Mouse (Mus musculus) liver, embryonic 14.5 days (tissue): ENCODE results near the gene Myh7. TPM values are rescaled to one million over a fixed set of nuclear protein-coding genes. Genes with fewer than 3 reads are reported as not detected.
"Not testable (repeated sequence)": the region's sequence is repeated elsewhere in the genome, so short reads cannot be mapped to it uniquely, and the experiment has no call there.

Experiments
- ATAC-seq: fragments of 200-750 bp; cut with Nextera tagmentation; 2 replicates; pipeline ENCODE4 v1.8.0; 2017; ENCODE audit warnings: moderate number of reproducible peaks, mild to moderate bottlenecking, moderate library complexity; ENCODE audit not compliant: insufficient read depth
- DNase-seq, 3 experiments: peaks; one replicate each; pipeline ENCODE4 v3.0.0-alpha.2; 2012 to 2013; ENCODE audit warnings: low read depth in 3 of 3, low spot score in 3 of 3
- H3K27ac ChIP-seq: fragments of 300-500 bp; sonication (generic); 2 replicates; pipeline ENCODE4 v1.5.1; 2014; ENCODE audit warnings: moderate library complexity, mild to moderate bottlenecking, control low read depth, inconsistent platforms
- H3K27me3 ChIP-seq: fragments of 300-500 bp; sonication (generic); 2 replicates; pipeline ENCODE4 v1.6.1; 2014; ENCODE audit warnings: mild to moderate bottlenecking, low read length, moderate library complexity; ENCODE audit not compliant: control insufficient read depth, insufficient read depth
- H3K36me3 ChIP-seq: fragments of 300-500 bp; sonication (generic); replicated peaks from 2 replicates; pipeline ENCODE4 v1.6.1; 2014; ENCODE audit warnings: low read depth; ENCODE audit not compliant: control insufficient read depth, insufficient read depth
- H3K4me1 ChIP-seq, 2 experiments: fragments of 200-500 bp in 1 of 2; fragments of 300-500 bp in 1 of 2; sonication (generic) in 1 of 2; replicated peaks; 2 replicates each; pipeline ENCODE4 v1.6.1; 2012 to 2014; ENCODE audit warnings: antibody characterized with exemption in 1 of 2, inconsistent platforms in 1 of 2, low read length in 1 of 2; ENCODE audit not compliant: control insufficient read depth in 2 of 2, insufficient read depth in 2 of 2
- H3K4me2 ChIP-seq: fragments of 300-500 bp; sonication (generic); 2 replicates; pipeline ENCODE4 v1.6.1; 2014; ENCODE audit warnings: low read depth, mild to moderate bottlenecking, control low read depth, moderate library complexity
- H3K4me3 ChIP-seq, 2 experiments: fragments of 200-500 bp in 1 of 2; fragments of 300-500 bp in 1 of 2; sonication (generic) in 1 of 2; 2 replicates each; pipeline ENCODE4 v1.5.1; 2012 to 2014; ENCODE audit warnings: low read depth in 2 of 2, low read length in 2 of 2, mild to moderate bottlenecking in 2 of 2, control low read depth in 1 of 2, inconsistent platforms in 1 of 2, moderate library complexity in 1 of 2; ENCODE audit not compliant: insufficient read depth in 1 of 2
- H3K9ac ChIP-seq: fragments of 300-500 bp; sonication (generic); replicated peaks from 2 replicates; pipeline ENCODE4 v1.6.1; 2014; ENCODE audit warnings: mild to moderate bottlenecking, control low read depth, moderate library complexity
- H3K9me3 ChIP-seq: fragments of 300-500 bp; sonication (generic); 2 replicates; pipeline ENCODE4 v1.6.1; 2016; ENCODE audit warnings: low read length, mixed read lengths; ENCODE audit not compliant: control insufficient read depth
- CTCF ChIP-seq: IDR thresholded peaks from 2 replicates; pipeline ENCODE4 v1.5.1; 2016; ENCODE audit warnings: antibody characterized with exemption, low read depth, control low read depth
- EP300 ChIP-seq: IDR thresholded peaks from 2 replicates; pipeline ENCODE4 v1.6.1; 2016; ENCODE audit warnings: antibody characterized with exemption, low read depth
- WGBS: fragments of 180-500 bp; shearing (Covaris S2); extraction: QIAGEN DNeasy Blood & Tissue Kit; methylation state at CpG from one replicate; pipeline ENCODE4 v1.1.7; 2014; ENCODE audit not compliant: insufficient replicate concordance; 5-methylcytosine and 5-hydroxymethylcytosine counted together
- polyA plus RNA-seq, 2 experiments: library from polyadenylated mRNA; depleted of rRNA in 1 of 2; stranded (reverse) in 1 of 2; unstranded in 1 of 2; fragments of >200 nt; fragmentation: Nextera tagmentation in 1 of 2; extraction: Ambion mirVana in 1 of 2; gene quantifications; 2 replicates each; pipeline versions ENCODE4 v1.2.1 to v1.2.3; 2012 to 2014

Gene Myh7
- polyA plus RNA-seq, 2 experiments = 0.05 to 0.07 TPM

- DNase-seq (no peak), ATAC-seq (no peak)
- H3K9me3 ChIP-seq = no peaks in the 10 kb centered on the region
- H3K4me2 ChIP-seq = no peak within 1 kb of the TSS
- H3K27me3 ChIP-seq = no peaks in the 10 kb centered on the region
- no peaks in the 10 kb centered on the region for H3K4me1 ChIP-seq
- H3K36me3 ChIP-seq = no peaks in the 10 kb centered on the region
- TF ChIP-seq CTCF (no peak), EP300 (no peak)
- WGBS = 47% methylated on average over 1 of the region's 1 CpGs
- no peak within 1 kb of the TSS for H3K9ac ChIP-seq
- no peak within 1 kb of the TSS for H3K27ac ChIP-seq
- no peak within 1 kb of the TSS for H3K4me3 ChIP-seq
Observed at GRCm38 (mm10) chr14:54976633-54977032, 17.8 kb downstream of the Myh7 start, which contains the start of gene Gm17428. Gm17428 (plus strand) TSS chr14:54976933.

DNA sequence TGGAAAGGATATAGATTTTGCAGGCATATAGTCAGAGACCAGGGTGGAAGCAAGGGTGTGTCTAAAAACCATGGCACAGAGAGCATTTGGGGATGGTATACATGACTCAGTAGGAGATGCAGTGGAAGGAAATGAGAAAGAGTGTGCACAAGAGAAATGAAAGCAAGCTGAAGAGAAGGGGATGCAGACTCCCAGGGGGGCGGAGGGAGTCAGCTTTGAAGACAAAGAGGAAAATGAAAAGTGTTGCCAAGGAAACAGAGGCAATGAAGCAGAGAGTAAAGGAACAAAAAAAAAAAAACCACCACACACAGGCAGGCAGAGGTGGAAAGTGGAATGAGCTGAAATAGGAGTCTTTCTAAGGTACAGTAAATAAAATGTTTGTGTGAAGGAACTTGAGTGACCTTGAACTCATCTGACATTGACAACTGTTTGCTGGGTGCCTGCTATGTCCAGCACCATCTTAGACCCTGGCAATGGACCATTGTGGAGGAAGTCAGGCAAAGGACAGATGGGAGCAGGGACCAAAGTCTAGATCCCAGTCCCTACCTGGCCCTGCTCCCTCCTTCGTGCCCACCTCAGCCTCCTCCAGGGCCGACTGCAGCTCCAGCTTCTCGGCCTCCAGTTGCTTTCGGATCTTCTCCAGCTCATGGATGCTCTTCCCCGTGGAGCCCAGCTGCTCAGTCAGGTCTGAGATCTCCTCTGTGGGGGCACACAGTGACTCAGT, 20.2 kb downstream of the Myh7 start:
- Histone ChIP-seq H3K27me3 (no peaks in the 10 kb centered on the region), H3K4me1 (no peaks in the 10 kb centered on the region), H3K27ac (no peak overlapping the region), H3K4me3 (no peak overlapping the region), H3K9me3 (no peaks in the 10 kb centered on the region), H3K9ac (no peak overlapping the region), H3K36me3 (no peaks in the 10 kb centered on the region), H3K4me2 (no peak overlapping the region)
- DNase-seq (no peak), ATAC-seq (no peak)
- WGBS = 59% methylated on average over 6 of the region's 6 CpGs
- TF ChIP-seq EP300 (no peak), CTCF (no peak)

- WGBS = 70% methylated on average over 8 of the region's 11 CpGs
Observed at GRCm38 (mm10) chr14:54972786-54973185, 21.6 kb downstream of the Myh7 start.

GRCm38 (mm10) chr14:54968344-54968743, 26.1 kb downstream of the Myh7 start:
- no peak overlapping the region for H3K4me3 ChIP-seq
- no peaks in the 10 kb centered on the region for H3K36me3 ChIP-seq
- H3K4me2 ChIP-seq = no peak overlapping the region
- DNase-seq = no peak
- TF ChIP-seq CTCF (no peak), EP300 (no peak)
- no peak overlapping the region for H3K27ac ChIP-seq
- no peak overlapping the region for H3K9ac ChIP-seq
- no peaks in the 10 kb centered on the region for H3K9me3 ChIP-seq
- no peaks in the 10 kb centered on the region for H3K4me1 ChIP-seq
- no peak for ATAC-seq
- H3K27me3 ChIP-seq = no peaks in the 10 kb centered on the region

More at GRCm38 (mm10) chr14:54972786-54973185, 21.6 kb downstream of the Myh7 start:
- H3K27me3 ChIP-seq, H3K9me3 ChIP-seq, H3K9ac ChIP-seq, H3K36me3 ChIP-seq, H3K4me1 ChIP-seq, ATAC-seq, DNase-seq, H3K4me2 ChIP-seq, H3K27ac ChIP-seq, H3K4me3 ChIP-seq: not testable (repeated sequence)

DNA sequence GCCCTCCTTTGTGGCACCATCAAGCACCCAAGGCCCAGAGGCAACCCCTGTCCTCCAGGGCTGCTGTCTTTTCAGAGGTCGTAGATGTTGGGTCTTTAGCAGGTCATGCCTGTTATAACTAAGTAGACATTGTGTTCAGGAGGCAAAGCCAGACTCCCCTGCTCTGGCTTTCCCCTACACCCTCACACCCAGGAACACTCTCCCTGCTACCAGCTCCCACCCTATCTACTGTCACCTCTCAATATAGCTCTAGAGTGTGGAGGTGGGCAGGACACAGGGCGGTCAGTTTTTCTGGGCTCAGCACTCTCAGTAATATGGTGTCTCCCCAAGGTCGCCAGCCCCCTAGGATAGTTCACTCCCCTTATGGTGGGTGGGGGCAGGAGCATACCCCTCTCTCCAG, 26.6 kb downstream of the Myh7 start:
- Histone ChIP-seq H3K36me3 (no peaks in the 10 kb centered on the region), H3K27ac (no peak overlapping the region), H3K27me3 (no peaks in the 10 kb centered on the region), H3K9ac (no peak overlapping the region), H3K9me3 (no peaks in the 10 kb centered on the region), H3K4me1 (no peaks in the 10 kb centered on the region), H3K4me3 (no peak overlapping the region), H3K4me2 (no peak overlapping the region)
- WGBS = 48% methylated on average over 3 of the region's 3 CpGs
- ATAC-seq (no peak), DNase-seq (no peak)
- TF ChIP-seq CTCF (no peak), EP300 (no peak)
